Mouse (Mus musculus) frontal cortex, postnatal 10 days (tissue): ENCODE measurements around the gene Gpx1.

Experiments used
- DNase-seq, 2 experiments: peaks; one replicate each; pipeline ENCODE4 v3.0.0; 2022; ENCODE audit warnings: low spot score in 2 of 2, mixed read lengths in 1 of 2

Gene Gpx1

DNA sequence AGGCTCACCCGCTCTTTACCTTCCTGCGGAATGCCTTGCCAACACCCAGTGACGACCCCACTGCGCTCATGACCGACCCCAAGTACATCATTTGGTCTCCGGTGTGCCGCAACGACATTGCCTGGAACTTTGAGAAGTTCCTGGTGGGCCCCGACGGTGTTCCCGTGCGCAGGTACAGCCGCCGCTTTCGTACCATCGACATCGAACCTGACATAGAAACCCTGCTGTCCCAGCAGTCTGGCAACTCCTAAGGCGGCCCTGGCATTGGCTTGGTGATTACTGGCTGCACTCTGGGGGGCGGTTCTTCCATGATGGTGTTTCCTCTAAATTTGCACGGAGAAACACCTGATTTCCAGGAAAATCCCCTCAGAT is 1.2 kb downstream of the Gpx1 start:
- no peak for DNase-seq

DNA sequence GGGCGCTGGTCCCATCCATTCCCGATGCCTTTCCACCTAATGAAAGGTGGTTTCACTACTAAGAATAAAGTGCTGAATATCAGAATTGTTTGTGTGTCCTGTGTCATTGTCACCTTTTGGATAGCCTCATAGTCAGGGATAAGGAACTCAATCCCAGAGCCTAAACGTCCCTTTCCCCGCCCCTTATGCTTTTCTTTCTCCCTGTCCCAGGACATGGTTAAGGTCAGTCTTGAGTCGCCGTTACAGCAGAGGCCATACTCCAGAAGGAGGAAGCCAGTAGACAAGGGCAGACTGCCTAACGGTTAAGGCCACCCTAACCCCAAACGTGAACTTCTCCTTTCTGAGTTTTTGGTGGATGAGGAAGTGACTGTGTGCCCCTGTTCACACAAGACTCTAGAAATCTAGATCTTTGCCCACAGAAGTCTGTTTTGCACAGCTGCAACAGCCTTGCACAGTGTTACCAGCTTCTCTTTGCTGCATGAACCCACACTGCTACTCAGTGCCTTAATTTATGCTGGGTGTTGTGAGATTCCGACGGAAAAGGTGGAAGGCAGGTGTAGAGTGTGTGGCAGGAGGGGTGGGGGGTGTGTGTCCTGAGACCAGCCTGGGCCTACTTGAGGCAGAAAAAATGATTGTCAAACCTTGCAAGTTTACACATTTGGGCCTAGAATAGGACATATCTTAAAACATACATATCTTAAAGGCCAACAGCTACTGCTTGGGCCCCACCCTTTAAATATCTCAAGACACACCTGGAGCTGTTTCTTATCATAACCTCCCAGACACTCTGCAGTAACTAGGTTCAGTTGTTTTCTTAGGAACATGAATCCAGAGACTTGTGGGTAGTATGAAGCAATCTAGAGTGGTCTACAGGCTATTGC is 1.8 kb downstream of the Gpx1 start:
- no peak for DNase-seq

- no peak for DNase-seq
Measured at GRCm38 (mm10) chr9:108341139-108341475, 2.4 kb downstream of the Gpx1 start.

GRCm38 (mm10) chr9:108341801-108342200 is 3.1 kb downstream of the Gpx1 start:
- no peak for DNase-seq

GRCm38 (mm10) chr9:108342301-108342831 is 3.7 kb downstream of the Gpx1 start:
- DNase-seq, result no peak

GRCm38 (mm10) chr9:108343331-108343730 is 4.6 kb downstream of the Gpx1 start:
- no peak for DNase-seq

- DNase-seq, result no peak
Measured at GRCm38 (mm10) chr9:108343835-108344234, 5.1 kb downstream of the Gpx1 start.

DNA sequence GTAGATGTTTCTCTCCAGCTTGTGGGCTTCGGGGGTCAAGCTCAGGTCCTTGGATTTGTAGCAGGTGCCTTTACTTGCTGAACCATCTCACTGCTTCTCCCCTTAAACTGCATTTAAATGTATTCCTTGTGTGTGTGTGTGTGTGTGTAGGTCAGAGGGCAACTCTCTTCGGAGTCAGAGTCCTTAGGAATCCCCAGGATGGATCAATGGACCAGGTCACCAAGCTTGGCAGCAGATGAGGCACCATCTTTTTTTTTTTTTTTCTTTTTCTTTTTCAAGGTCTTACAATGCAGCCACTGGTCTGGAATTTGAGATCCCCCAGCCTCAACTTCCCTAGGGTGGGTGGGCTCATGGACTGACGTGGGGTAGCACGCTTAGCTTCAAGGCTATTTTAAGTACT is 5.8 kb downstream of the Gpx1 start:
- DNase-seq, result no peak

DNA sequence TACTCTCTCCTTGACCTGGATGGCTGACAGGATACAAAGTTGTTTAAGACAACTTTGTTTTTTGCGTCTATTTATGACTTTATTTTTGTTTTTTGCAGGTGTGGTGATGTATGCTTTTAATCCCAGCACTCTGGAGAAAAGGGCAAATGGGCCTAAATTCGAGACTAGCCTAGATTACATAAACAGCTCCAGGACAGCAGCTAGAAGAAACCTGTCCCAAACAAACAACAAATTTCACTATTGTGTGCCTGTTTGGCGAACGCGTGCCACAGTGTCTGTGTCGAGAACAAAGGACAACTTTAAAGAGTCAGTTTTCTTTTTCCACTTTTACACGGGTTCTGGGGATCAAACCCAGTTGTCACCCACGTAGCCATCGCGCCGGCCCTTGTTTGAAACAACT is 8.3 kb downstream of the Gpx1 start:
- no peak for DNase-seq

GRCm38 (mm10) chr9:108347540-108348289 is 9.0 kb downstream of the Gpx1 start, which contains the start of gene Usp4:
Usp4 (plus strand) TSS chr9:108347853.
- peak; percentile 79 to 83 for DNase-seq

DNA sequence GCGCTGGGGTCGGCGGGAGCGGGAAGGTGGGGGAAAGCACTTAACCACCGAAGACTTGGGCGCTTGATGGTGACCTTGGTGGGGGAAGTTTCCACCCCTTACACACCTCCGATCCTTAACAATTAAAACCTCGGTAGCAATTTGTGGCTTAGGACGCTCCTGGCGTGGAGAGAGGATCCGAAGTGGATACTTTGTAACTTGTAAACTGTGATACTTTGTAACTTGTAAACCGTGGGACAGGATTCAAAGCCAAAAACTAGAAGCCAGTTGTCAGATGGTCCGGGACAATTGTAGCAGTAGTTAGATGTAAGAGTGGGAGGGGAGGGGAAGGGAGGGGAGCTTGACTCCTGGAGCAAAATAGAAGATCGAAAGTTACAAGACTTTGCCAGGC is 9.6 kb downstream of the Gpx1 start:
- no peak for DNase-seq

GRCm38 (mm10) chr9:108349727-108350126 is 11.0 kb downstream of the Gpx1 start:
- DNase-seq, result no peak

- DNase-seq, result no peak
Measured at GRCm38 (mm10) chr9:108378234-108378633, 39.5 kb downstream of the Gpx1 start.

GRCm38 (mm10) chr9:108378736-108379135 is 40.0 kb downstream of the Gpx1 start:
- no peak for DNase-seq

- DNase-seq, result no peak
Measured at GRCm38 (mm10) chr9:108379294-108379693, 40.6 kb downstream of the Gpx1 start.

- no peak for DNase-seq
Measured at GRCm38 (mm10) chr9:108381382-108381781, 42.7 kb downstream of the Gpx1 start.

GRCm38 (mm10) chr9:108385006-108385405 is 46.3 kb downstream of the Gpx1 start:
- DNase-seq, result no peak

- DNase-seq, result no peak
Measured at GRCm38 (mm10) chr9:108386816-108387215, 48.1 kb downstream of the Gpx1 start.

- DNase-seq, result no peak
Measured at GRCm38 (mm10) chr9:108388601-108389000, 49.9 kb downstream of the Gpx1 start.

DNA sequence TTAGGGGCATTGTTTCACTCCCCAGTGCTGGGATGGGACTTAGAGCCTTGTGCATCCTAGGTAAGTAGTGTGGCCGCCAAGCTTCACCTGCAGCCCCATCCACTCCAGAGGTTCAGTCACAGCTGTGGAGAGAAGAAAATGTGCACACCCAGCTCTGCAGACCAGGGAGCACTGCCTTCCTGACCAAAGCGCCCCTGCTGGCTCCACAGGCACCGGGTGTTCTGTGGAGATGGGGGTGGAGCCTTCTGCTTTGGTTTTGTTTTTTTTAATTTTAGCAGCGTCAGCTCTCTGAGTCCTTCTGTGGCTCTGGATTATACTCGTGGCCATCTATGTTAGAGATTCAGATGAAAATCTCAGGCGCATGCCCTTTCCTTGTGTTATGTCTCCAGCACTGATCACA is 50.5 kb downstream of the Gpx1 start:
- DNase-seq, result no peak
